Mouse (Mus musculus) heart, postnatal 0 days (tissue): ENCODE results near the gene Dnm3.

Experiments used
- CTCF ChIP-seq: IDR thresholded peaks from 2 replicates; pipeline ENCODE4 v1.5.1; 2016; ENCODE audit warnings: antibody characterized with exemption, control low read depth, low read depth
- EP300 ChIP-seq: IDR thresholded peaks from 2 replicates; pipeline ENCODE4 v1.6.1; 2016; ENCODE audit warnings: antibody characterized with exemption, low read depth

GRCm38 (mm10) chr1:161999338-161999737 lies 478.5 kb downstream of the Dnm3 start:
- TF ChIP-seq CTCF: no peak
- no peak for TF ChIP-seq EP300
